Mouse (Mus musculus) midbrain, embryonic 14.5 days (tissue): Measurements from ENCODE around the gene Pygm. TPM values are rescaled to one million over a fixed set of nuclear protein-coding genes. Genes with fewer than 3 reads are reported as not detected.

Source experiments
- ATAC-seq: fragments of 200-750 bp; cut with Nextera tagmentation; 2 replicates; pipeline ENCODE4 v1.8.0; 2017; ENCODE audit warnings: moderate number of reproducible peaks, moderate library complexity; ENCODE audit not compliant: low FRiP score, low TSS enrichment
- DNase-seq: peaks from one replicate; pipeline ENCODE4 v3.0.0-alpha.2; 2015
- H3K27ac ChIP-seq: fragments of 300-500 bp; sonication (generic); replicated peaks from 2 replicates; pipeline ENCODE4 v1.5.1; 2014; ENCODE audit warnings: mild to moderate bottlenecking, low read depth, low read length, moderate library complexity
- H3K27me3 ChIP-seq: fragments of 300-500 bp; sonication (generic); 2 replicates; pipeline ENCODE4 v1.6.1; 2014; ENCODE audit warnings: low read length, control low read depth, mixed read lengths; ENCODE audit not compliant: control insufficient read depth, insufficient read depth
- H3K36me3 ChIP-seq: fragments of 300-500 bp; sonication (generic); 2 replicates; pipeline ENCODE4 v1.6.1; 2014; ENCODE audit warnings: low read length, control low read depth; ENCODE audit not compliant: control insufficient read depth, insufficient read depth
- H3K4me1 ChIP-seq: fragments of 300-500 bp; sonication (generic); 2 replicates; pipeline ENCODE4 v1.6.1; 2014; ENCODE audit warnings: mild to moderate bottlenecking, antibody characterized with exemption, low read length, control low read depth; ENCODE audit not compliant: control insufficient read depth, insufficient read depth
- H3K4me2 ChIP-seq: fragments of 300-500 bp; sonication (generic); 2 replicates; pipeline ENCODE4 v1.6.1; 2014; ENCODE audit warnings: mild to moderate bottlenecking, low read length, moderate library complexity
- H3K4me3 ChIP-seq: fragments of 300-500 bp; sonication (generic); replicated peaks from 2 replicates; pipeline ENCODE4 v1.5.1; 2014; ENCODE audit warnings: low read depth, low read length
- H3K9ac ChIP-seq: fragments of 300-500 bp; sonication (generic); replicated peaks from 2 replicates; pipeline ENCODE4 v1.6.1; 2014; ENCODE audit warnings: mild to moderate bottlenecking, low read length, moderate library complexity
- H3K9me3 ChIP-seq: fragments of 300-500 bp; sonication (generic); 2 replicates; pipeline ENCODE4 v1.6.1; 2016; ENCODE audit warnings: low read length, control low read depth, mixed read lengths; ENCODE audit not compliant: control insufficient read depth
- WGBS: fragments of 180-500 bp; shearing (Covaris S2); extraction: QIAGEN DNeasy Blood & Tissue Kit; methylation state at CpG from one replicate; pipeline ENCODE4 v1.1.7; 2014; 5-methylcytosine and 5-hydroxymethylcytosine counted together
- polyA plus RNA-seq: library from polyadenylated mRNA; unstranded; fragments of >200 nt; fragmentation: Nextera tagmentation; extraction: Ambion mirVana; gene quantifications from 2 replicates; pipeline ENCODE4 v1.2.1, GENCODE M21; 2014

The Pygm gene
- polyA plus RNA-seq, 1 experiment from 2014 or later: 2.9 TPM

DNA sequence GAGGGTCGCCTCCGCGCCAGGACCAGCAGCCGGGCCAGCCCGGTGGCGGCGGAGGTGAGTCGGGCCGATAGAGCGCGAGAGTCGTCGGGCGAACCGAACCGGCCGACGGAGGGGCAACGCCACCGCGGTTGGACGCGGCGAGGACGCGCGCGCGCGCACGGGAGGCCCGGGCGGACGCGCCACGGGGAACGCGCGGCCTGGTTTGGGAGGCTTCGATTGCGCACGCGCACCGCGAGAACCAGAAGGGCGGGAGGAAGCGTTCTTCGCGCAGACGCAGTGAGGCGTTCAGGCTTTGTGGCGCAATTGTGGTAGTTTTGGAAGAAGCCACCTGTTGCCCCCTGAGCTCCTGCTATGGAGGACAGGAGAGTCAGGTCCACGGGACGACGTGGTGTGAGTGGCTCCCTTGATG, 19.9 kb upstream of the Pygm start:
- Histone ChIP-seq H3K36me3 (peaks cover 46% of the 10 kb centered on the region), H3K4me3 (peak overlapping the region; percentile 100), H3K9me3 (no peaks in the 10 kb centered on the region), H3K4me2 (peak overlapping the region; percentile 96), H3K27ac (peak overlapping the region; percentile 97), H3K4me1 (peaks cover 24% of the 10 kb centered on the region), H3K27me3 (no peaks in the 10 kb centered on the region), H3K9ac (peak overlapping the region; percentile 92)
- under 1% methylated on average over 55 of the region's 55 CpGs for WGBS
- ATAC-seq (no peak), DNase-seq (peak; percentile 96)

DNA sequence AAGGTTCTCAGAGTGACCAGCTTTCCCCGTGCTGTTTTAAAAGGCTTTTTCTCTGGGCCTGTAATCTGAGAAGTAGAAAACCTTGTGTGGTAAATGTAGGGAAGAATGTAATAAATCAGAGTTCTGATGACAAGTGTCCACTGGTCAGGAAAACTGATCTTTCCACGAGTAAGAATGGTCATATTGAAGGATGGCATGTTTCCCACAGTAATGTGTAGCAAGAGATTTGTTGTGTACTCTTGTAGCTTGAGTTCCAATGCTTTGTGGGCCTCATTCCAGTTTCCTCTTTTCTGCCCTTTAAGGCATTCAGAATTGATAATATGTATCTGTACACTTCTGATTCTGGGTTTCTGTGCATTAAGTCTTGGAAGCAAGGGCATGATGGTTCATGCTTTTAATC, 19.4 kb upstream of the Pygm start:
- peak overlapping the region; percentile 97 for H3K27ac ChIP-seq
- H3K4me3 ChIP-seq: peak overlapping the region; percentile 100
- H3K27me3 ChIP-seq: no peaks in the 10 kb centered on the region
- no peak for ATAC-seq
- peaks cover 24% of the 10 kb centered on the region for H3K4me1 ChIP-seq
- H3K4me2 ChIP-seq: peak overlapping the region; percentile 96
- WGBS: 7% methylated on average over 2 of the region's 2 CpGs
- H3K36me3 ChIP-seq: peaks cover 51% of the 10 kb centered on the region
- H3K9me3 ChIP-seq: no peaks in the 10 kb centered on the region
- no peak for DNase-seq
- H3K9ac ChIP-seq: peak overlapping the region; percentile 92

DNA sequence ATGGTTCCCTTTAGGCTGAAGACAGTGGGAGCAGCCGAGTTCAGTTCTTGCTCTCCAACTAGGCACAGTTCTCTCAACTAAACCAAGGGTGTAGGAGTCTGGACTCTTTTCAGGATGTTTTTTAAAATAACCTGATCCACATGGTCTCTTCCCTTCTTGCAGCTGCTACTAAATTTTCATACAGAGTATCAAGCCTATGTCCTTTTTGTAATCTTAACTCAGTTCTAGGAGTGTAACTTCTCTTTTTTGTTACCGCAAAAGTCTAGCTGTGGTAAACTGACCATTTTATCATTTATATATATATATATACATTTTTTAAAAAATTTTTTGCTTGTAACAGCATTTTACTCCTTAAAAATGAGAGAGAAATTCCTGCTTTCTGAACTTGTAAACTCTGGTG, 14.0 kb upstream of the Pygm start:
- 97% methylated on average over 2 of the region's 2 CpGs for WGBS

DNA sequence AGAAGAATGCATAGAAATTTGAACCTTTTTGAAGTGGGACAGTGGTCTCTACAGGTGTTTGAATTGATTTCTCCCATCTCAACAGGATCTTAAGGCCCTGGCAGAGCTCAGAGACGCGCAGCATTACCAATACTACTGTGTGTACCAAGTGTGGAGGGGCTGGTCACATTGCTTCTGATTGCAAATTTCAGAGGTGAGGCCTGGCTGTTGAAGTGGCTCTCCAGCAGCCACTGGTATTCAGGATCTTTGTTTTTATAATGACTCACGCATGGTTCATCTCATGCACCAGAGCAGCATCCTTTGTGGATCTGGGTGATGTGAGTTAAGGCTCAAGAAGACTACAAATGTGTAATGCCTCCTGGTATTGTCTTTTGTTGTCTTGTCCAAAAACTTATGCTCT, 11.8 kb upstream of the Pygm start:
- H3K4me3 ChIP-seq: no peak overlapping the region
- H3K4me2 ChIP-seq: no peak overlapping the region
- H3K27me3 ChIP-seq: no peaks in the 10 kb centered on the region
- DNase-seq (no peak), ATAC-seq (no peak)
- WGBS: 94% methylated on average over 3 of the region's 3 CpGs
- no peak overlapping the region for H3K27ac ChIP-seq
- H3K9me3 ChIP-seq: no peaks in the 10 kb centered on the region
- no peak overlapping the region for H3K9ac ChIP-seq
- no peaks in the 10 kb centered on the region for H3K4me1 ChIP-seq
- H3K36me3 ChIP-seq: peaks cover 99% of the 10 kb centered on the region

More for the DNA sequence above, 14.0 kb upstream of the Pygm start:
- no peak for ATAC-seq
- no peaks in the 10 kb centered on the region for H3K27me3 ChIP-seq
- peaks cover 98% of the 10 kb centered on the region for H3K36me3 ChIP-seq
- H3K27ac ChIP-seq: no peak overlapping the region
- peaks cover 10% of the 10 kb centered on the region for H3K4me1 ChIP-seq
- no peaks in the 10 kb centered on the region for H3K9me3 ChIP-seq
- no peak overlapping the region for H3K4me2 ChIP-seq
- H3K9ac ChIP-seq: no peak overlapping the region
- H3K4me3 ChIP-seq: no peak overlapping the region
- DNase-seq: no peak

DNA sequence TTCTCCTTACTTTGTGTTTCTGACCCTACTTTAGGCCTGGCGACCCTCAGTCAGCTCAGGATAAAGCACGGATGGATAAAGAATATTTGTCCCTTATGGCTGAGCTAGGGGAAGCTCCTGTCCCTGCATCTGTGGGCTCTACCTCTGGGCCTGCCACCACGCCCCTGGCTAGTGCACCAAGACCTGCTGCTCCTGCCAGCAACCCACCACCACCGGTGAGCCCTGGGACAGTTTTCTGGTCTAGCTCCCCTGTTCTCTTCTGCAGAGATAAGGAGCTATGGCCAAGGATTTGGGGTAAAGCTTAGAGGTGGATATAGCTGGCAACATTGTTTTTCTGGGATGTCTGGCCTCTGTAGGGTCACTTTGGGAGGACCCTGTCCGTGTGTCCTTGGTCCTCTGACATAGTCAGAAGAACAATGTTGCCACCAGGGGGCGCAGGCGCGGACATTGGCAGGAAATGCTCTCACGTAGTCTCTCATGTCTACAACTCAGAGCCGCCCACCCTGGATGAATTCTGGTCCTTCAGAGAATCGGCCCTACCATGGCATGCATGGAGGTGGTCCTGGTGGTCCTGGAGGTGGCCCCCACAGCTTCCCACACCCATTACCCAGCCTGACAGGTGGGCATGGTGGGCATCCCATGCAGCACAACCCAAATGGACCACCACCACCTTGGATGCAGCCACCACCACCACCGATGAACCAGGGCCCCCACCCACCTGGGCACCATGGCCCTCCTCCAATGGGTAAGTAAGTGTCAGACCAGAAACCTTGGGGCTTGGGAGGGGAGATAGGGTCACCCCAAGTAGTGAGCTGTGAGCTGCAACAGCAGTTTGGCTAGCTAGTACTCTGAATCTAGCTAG, 10.4 kb upstream of the Pygm start:
- H3K27ac ChIP-seq: no peak overlapping the region
- 70% methylated on average over 12 of the region's 12 CpGs for WGBS

DNA sequence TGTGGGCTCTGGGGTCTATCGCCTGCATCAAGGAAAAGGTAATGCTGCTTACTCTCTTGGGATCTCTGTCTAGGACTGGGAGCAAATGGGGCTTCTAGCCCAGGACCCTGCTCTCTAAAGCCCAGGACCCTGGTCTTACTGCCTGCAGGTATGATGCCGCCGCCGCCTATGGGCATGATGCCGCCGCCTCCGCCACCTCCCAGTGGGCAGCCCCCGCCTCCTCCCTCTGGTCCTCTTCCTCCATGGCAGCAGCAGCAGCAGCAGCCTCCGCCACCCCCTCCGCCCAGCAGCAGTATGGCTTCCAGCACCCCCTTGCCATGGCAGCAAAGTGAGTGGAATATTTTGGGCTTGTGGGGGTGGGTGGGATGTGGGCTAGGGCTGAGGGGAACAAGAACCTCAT, 9.6 kb upstream of the Pygm start:
- Histone ChIP-seq H3K4me2 (no peak overlapping the region), H3K9me3 (no peaks in the 10 kb centered on the region), H3K4me3 (no peak overlapping the region), H3K27me3 (no peaks in the 10 kb centered on the region), H3K4me1 (no peaks in the 10 kb centered on the region), H3K9ac (no peak overlapping the region), H3K27ac (no peak overlapping the region), H3K36me3 (peaks cover 95% of the 10 kb centered on the region)
- 98% methylated on average over 10 of the region's 10 CpGs for WGBS
- DNase-seq: no peak
- no peak for ATAC-seq

More for the DNA sequence above, 10.4 kb upstream of the Pygm start:
- H3K27me3 ChIP-seq: no peaks in the 10 kb centered on the region
- peak; percentile 17; the same call in 1 of the 2 replicates for ATAC-seq
- no peak overlapping the region for H3K4me3 ChIP-seq
- no peak overlapping the region for H3K4me2 ChIP-seq
- H3K36me3 ChIP-seq: peaks cover 98% of the 10 kb centered on the region
- no peak overlapping the region for H3K9ac ChIP-seq
- no peaks in the 10 kb centered on the region for H3K4me1 ChIP-seq
- DNase-seq: peak; percentile 89
- H3K9me3 ChIP-seq: no peaks in the 10 kb centered on the region

DNA sequence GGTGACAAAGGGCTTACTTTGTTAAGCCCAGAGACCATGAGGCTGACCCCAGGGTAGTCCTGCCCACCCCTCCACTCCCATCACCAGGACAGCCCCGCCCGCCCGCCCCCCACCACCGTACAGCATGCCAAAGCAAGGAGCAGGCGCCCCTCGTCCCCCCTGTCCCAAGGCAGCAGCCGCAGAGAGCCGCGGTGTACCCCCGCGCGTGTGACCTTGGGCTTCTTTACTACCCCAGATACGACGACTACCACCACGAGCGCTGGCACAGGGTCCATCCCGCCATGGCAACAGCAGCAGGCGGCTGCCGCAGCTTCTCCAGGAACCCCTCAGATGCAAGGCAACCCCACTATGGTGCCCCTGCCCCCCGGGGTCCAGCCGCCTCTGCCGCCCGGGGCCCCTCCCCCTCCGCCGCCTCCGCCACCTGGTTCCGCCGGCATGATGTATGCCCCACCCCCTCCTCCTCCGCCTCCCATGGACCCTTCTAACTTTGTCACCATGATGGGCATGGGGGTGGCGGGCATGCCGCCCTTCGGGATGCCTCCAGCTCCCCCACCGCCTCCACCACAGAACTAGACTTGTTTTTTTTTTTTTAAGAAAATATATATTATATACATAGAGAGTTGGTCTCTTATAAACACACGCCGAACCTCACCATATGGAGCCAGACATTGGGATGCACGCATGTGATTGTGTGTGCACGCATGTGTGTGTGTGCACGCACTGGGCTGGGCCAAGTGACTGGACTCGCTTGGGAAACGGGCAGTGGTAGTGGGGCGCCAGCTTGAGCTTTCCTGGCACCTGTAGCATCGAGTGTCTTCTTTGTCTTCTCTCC, 8.6 kb upstream of the Pygm start:
- Histone ChIP-seq H3K36me3 (peaks cover 85% of the 10 kb centered on the region), H3K9ac (no peak overlapping the region), H3K4me2 (no peak overlapping the region), H3K9me3 (no peaks in the 10 kb centered on the region), H3K27ac (no peak overlapping the region), H3K4me1 (no peaks in the 10 kb centered on the region), H3K4me3 (no peak overlapping the region), H3K27me3 (no peaks in the 10 kb centered on the region)
- WGBS: 90% methylated on average over 42 of the region's 42 CpGs
- DNase-seq (no peak), ATAC-seq (peak; percentile 57)

DNA sequence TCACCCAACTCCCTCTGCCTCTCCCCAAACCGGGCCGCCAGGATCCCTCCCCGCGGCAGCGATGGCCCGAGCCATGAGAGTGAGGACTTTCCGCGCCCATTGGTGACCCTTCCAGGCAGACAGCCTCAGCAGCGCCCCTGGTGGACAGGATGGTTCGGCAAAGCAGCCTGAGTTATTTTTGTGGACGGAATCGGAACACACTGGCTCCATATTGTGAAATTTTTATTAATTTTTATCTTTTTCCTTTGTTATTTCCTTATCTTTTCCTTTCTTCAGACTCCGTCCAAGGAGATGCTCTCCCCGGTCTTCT, 8.0 kb upstream of the Pygm start:
- WGBS: 70% methylated on average over 14 of the region's 14 CpGs
- Histone ChIP-seq H3K4me1 (no peaks in the 10 kb centered on the region), H3K4me3 (no peak overlapping the region), H3K27ac (no peak overlapping the region), H3K36me3 (peaks cover 82% of the 10 kb centered on the region), H3K4me2 (no peak overlapping the region), H3K9ac (no peak overlapping the region), H3K9me3 (no peaks in the 10 kb centered on the region), H3K27me3 (no peaks in the 10 kb centered on the region)
- DNase-seq (peak; percentile 70), ATAC-seq (no peak)
